22 mouse cellular contexts compared by ENCODE assay signal in the genomic region with DNA sequence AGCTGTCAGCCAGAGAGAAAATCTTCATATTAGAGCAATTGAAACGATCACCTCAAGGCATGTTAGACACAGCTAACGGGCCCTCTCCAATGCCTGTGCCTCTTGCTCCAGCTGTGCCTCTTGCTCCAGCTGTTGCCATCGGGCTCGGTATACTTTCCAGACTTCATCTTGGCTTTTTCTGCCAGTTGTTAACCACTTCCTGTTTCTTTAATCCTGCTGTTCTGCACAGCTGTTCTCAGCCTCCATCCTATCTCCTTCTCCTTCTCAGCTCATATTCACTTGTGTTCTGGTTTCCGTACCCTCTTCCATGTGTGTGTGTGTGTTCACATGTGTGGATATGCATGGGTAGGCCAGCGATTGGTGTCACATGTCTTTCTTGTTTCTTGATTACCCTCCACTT. TPM values are rescaled to one million over a fixed set of nuclear protein-coding genes. Genes with fewer than 3 reads are reported as not detected.
DNase-seq lines count a peak whose midpoint lies in the region; ATAC-seq lines count a peak whose summit lies in the region.
"Had no signal": no experiment of that assay in that cellular context is flagged by ENCODE, and none has a peak within 500 bp of the region (broad histone marks: within the 10 kb centered on the region; RNA-seq: fewer than 3 reads in every experiment).

No protein-coding gene starts in this region.

- no peaks in the 10 kb centered on the region for H3K27me3 ChIP-seq in hindbrain, embryonic 10.5 days (ENCODE audit: insufficient read depth, poor library complexity, severe bottlenecking)
- no peaks in the 10 kb centered on the region for H3K27me3 ChIP-seq in hindbrain, embryonic 16.5 days (replicated peaks; ENCODE audit: control insufficient read depth, insufficient read depth, low read length)
- H3K27me3 ChIP-seq: heart, embryonic 13.5 days; limb, embryonic 15.5 days had no signal

- H3K9ac ChIP-seq in hindbrain, embryonic 16.5 days (ENCODE audit: low read depth, low read length) = no peak overlapping the region
- H3K9ac ChIP-seq: forebrain, postnatal 0 days; heart, embryonic 13.5 days; limb, embryonic 15.5 days had no signal

- no peak overlapping the region for H3K4me3 ChIP-seq in hindbrain, embryonic 10.5 days
- no peak overlapping the region for H3K4me3 ChIP-seq in hindbrain, embryonic 16.5 days (ENCODE audit: low read length)
- H3K4me3 ChIP-seq: heart, embryonic 13.5 days; limb, embryonic 15.5 days had no signal

- H3K27ac ChIP-seq in hindbrain, embryonic 10.5 days = no peak overlapping the region
- no peak overlapping the region for H3K27ac ChIP-seq in hindbrain, embryonic 16.5 days (ENCODE audit: low read depth, low read length)
- H3K27ac ChIP-seq: heart, embryonic 13.5 days; limb, embryonic 15.5 days; macrophage had no signal

- H3K4me1 ChIP-seq in hindbrain, embryonic 10.5 days (replicated peaks) = no peaks in the 10 kb centered on the region
- H3K4me1 ChIP-seq in hindbrain, embryonic 16.5 days (ENCODE audit: control insufficient read depth, insufficient read depth, low read depth, low read length) = no peaks in the 10 kb centered on the region

- no peak for ATAC-seq in hindbrain, embryonic 16.5 days
- ATAC-seq in granulocyte monocyte progenitor cell, adult 5-6 weeks (replicated peaks; ENCODE audit: poor library complexity, severe bottlenecking) = peak; percentile 82
- ATAC-seq: forebrain, postnatal 0 days; intestine, postnatal 0 days had no signal

- no peaks in the 10 kb centered on the region for H3K36me3 ChIP-seq in hindbrain, embryonic 10.5 days
- H3K36me3 ChIP-seq in hindbrain, embryonic 16.5 days (ENCODE audit: control insufficient read depth, insufficient read depth, low read length) = no peaks in the 10 kb centered on the region
- H3K36me3 ChIP-seq: G1E; heart, embryonic 13.5 days; limb, embryonic 15.5 days had no signal

- peak; percentile 3 for DNase-seq in hindbrain, embryonic 10.5 days (ENCODE audit: low spot score)
- peak; percentile 26 for DNase-seq in thymus, postnatal 0 days (ENCODE audit: low spot score)
- DNase-seq in thymus, postnatal 25 days = no peak
- no peak for DNase-seq in ovary, adult 18-20 months (ENCODE audit: low spot score)
- no peak for DNase-seq in cerebellum, adult 9-10 months
- DNase-seq in testis, postnatal 14 days (ENCODE audit: low spot score) = no peak
- DNase-seq: adrenal gland, postnatal 36 days; B cell, adult 2 months; cerebellum, postnatal 14 days; forebrain, postnatal 0 days; gastrocnemius, postnatal 10 days had no signal

- no peaks in the 10 kb centered on the region for H3K9me3 ChIP-seq in hindbrain, embryonic 10.5 days
- no peaks in the 10 kb centered on the region for H3K9me3 ChIP-seq in hindbrain, embryonic 16.5 days (ENCODE audit: control insufficient read depth, low read length)
- H3K9me3 ChIP-seq: G1E; heart, embryonic 13.5 days; limb, embryonic 15.5 days had no signal

- no peak overlapping the region for H3K4me2 ChIP-seq in hindbrain, embryonic 16.5 days (ENCODE audit: low read length)
- H3K4me2 ChIP-seq: heart, embryonic 13.5 days; limb, embryonic 15.5 days had no signal

- WGBS in hindbrain, embryonic 10.5 days = 78% methylated on average over 6 of the region's 6 CpGs
- WGBS in hindbrain, embryonic 16.5 days = 74% methylated on average over 6 of the region's 6 CpGs

RNA-seq across cellular contexts. Expression of gene Hacd4, which starts 41.4 kb away (rescaled TPM):
- 3.1 and 4.6 TPM in 2 replicates for polyA plus RNA-seq in hindbrain, embryonic 10.5 days (2016; fragmentation: Nextera tagmentation; extraction: Ambion mirVana)
- polyA plus RNA-seq in hindbrain, embryonic 16.5 days (2015; fragmentation: Nextera tagmentation; extraction: Ambion mirVana) = 4.2 and 4.8 TPM in 2 replicates
- polyA plus RNA-seq in thymus, postnatal 0 days (2015; fragmentation: Nextera tagmentation; extraction: Ambion mirVana) = 2.3 and 2.4 TPM in 2 replicates
- total RNA-seq in granulocyte monocyte progenitor cell, adult 5-6 weeks (2014; fragmentation: Nextera tagmentation) = 1.8 and 4.9 TPM in 2 replicates
- total RNA-seq in granulocyte monocyte progenitor cell, adult 5-6 weeks (2017) = 2.7 and 2.8 TPM in 2 replicates
- polyA plus RNA-seq: G1E had no signal

RNA-seq across cellular contexts. Expression of gene Ifnb1, which starts 42.4 kb away (rescaled TPM):
- not detected in 2 replicates for polyA plus RNA-seq in hindbrain, embryonic 10.5 days (2016; fragmentation: Nextera tagmentation; extraction: Ambion mirVana)
- polyA plus RNA-seq in hindbrain, embryonic 16.5 days (2015; fragmentation: Nextera tagmentation; extraction: Ambion mirVana) = not detected in 2 replicates
- not detected in 2 replicates for polyA plus RNA-seq in thymus, postnatal 0 days (2015; fragmentation: Nextera tagmentation; extraction: Ambion mirVana)
- total RNA-seq in granulocyte monocyte progenitor cell, adult 5-6 weeks (2014; fragmentation: Nextera tagmentation) = not detected in 2 replicates
- not detected in 2 replicates for total RNA-seq in granulocyte monocyte progenitor cell, adult 5-6 weeks (2017)
- total RNA-seq: adrenal gland, postnatal 36 days; forebrain, postnatal 0 days; G1E; gastrocnemius, postnatal 10 days; midbrain, postnatal 0 days had no signal
- polyA plus RNA-seq: forebrain, postnatal 0 days; G1E; heart, embryonic 13.5 days; hindbrain, embryonic 11.5 days; intestine, postnatal 0 days; limb, embryonic 15.5 days; midbrain, postnatal 0 days; neural tube, embryonic 14.5 days; spleen, adult 2 months had no signal

Comparison
In these comparisons a context has a peak if more than half of its experiments do, and no peak if none do; other contexts are left out.
1. DNase-seq: peak in hindbrain, embryonic 10.5 days (single experiment) and thymus, postnatal 0 days (single experiment); none in thymus, postnatal 25 days (single experiment), ovary, adult 18-20 months (single experiment), cerebellum, adult 9-10 months (single experiment) and testis, postnatal 14 days (single experiment).